Mouse (Mus musculus) megakaryocyte-erythroid progenitor cell, adult 5-6 weeks (primary cell): Measurements from ENCODE around the gene Letmd1. TPM values are rescaled to one million over a fixed set of nuclear protein-coding genes. Genes with fewer than 3 reads are reported as not detected.
A peak's percentile ranks its signal among the peaks of the same experiment; 100 is the strongest.
"Not testable (repeated sequence)": the region's sequence is repeated elsewhere in the genome, so short reads cannot be mapped to it uniquely, and the experiment has no call there.

Source experiments
- ATAC-seq: replicated peaks from 2 replicates; pipeline ENCODE4 v1.8.0; 2016; ENCODE audit warnings: mild to moderate bottlenecking, inconsistent platforms; ENCODE audit not compliant: severe bottlenecking, poor library complexity, low FRiP score, low TSS enrichment
- total RNA-seq, 2 experiments: library from RNA; stranded (forward) in 1 of 2; stranded (reverse) in 1 of 2; fragments of 200-1000, 215-1000 nt in 1 of 2; fragments of >200 nt in 1 of 2; fragmentation: Nextera tagmentation in 1 of 2; gene quantifications; 2 replicates each; pipeline ENCODE4 v1.2.3; 2014 to 2017

The Letmd1 gene
- total RNA-seq (2014; fragmentation: Nextera tagmentation) (42.9 and 43.9 TPM in 2 replicates), total RNA-seq (2017) (19.5 and 23.3 TPM in 2 replicates)

DNA sequence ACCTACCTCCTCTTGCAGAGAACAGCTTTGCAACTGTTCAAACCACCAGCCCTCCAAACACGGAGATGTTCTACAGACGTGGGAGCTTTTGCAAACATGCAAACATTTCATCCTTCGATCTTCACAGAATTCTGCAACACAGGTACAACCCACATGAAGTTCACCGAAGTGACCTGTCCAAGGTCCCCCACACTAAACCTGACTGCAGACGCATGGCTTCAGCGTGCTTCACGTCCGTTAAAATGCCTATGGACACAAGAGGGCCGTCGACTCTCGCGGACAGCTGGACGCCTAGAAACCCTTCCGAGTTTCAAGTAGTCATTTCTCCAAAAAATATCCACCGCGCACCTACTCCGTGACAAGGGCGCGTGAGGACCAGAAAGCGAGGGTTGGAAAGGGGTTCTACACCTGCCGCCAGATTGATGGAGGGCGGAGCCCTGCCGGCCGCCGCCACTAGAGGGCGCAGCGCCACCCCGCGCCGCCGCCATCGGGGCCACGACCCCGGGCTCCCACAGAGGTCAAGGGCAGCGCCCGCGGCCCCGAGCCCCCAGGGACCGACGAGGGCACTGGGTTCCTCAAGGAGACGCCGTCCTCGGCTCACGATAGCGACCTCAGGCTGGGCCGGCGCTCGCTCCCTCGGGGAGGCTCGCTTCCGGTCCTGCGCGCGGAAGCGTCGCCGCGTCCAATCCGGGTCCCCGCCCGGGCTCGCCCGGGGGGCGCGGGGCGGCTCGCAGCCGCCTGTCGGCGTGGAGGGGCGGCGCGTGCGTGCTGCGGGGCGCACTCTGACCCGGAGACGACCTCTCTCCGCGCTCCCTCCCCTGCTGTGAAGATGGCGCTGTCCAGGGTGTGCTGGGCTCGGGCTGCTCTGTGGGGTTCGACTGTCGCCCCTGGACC, at the start of gene Letmd1:
Gene Letmd1, plus strand, starts transcription at position 729 of the 894 bp plus-strand sequence.
- peak; percentile 90 for ATAC-seq

DNA sequence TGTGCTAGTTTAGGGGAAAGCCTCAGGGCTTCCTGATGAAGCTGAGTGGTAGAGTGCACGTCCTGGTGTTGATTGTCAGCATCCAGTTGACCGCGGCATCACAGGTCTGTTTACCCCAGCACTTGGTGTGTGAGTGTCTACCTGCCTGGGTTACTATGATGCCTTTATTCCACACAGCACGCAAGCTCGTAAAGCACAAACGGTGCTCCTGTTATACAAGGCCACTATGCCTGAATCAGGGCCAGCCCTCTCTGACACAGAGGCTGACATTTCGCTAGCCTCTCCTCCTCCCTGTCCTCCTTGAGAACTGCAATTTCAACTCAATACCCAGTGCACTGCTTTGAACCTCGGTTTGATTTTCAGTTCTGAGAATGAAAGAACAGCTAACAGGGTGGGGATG, 49.5 kb upstream of the Letmd1 start:
- ATAC-seq: no peak

DNA sequence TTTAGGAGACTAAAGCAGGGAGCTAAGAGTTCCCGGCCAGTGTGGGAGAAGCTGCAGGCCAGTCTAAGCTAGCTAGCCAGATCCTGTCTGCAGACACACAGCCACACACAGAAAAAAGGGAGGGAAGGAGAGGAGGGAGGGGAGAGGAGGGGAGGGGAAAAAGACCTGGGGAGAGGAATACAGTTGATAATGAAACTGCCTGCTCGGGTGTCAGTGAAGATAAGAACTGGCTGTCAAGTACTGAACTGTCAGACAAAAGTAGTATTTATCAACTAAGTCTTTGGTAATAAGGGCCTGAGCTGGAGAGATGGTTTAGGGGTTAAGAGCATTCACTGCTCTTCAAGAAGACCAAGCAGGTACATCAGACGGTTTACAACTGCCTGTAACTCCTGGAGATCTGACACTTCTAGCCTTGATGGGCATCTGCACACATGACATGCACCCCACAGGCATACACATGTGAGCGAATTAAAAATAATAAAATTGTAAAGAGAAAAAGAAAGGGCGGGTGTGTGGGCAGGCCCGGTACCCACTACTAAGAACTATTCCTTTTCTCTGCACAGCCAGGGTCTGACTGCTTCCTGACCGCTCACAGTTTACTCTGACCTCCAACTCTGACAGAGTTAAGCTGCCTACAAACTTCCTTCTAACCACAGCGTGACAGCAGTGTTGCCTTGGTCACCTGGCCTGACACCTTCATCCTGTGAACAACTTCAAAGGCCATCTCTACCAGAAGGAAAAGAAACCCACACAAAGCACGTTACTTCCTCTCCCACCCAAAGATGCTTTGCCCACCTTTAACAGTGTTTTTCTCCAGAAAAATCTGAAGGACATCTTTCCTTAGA, 48.7 kb upstream of the Letmd1 start:
- ATAC-seq: peak; percentile 66

DNA sequence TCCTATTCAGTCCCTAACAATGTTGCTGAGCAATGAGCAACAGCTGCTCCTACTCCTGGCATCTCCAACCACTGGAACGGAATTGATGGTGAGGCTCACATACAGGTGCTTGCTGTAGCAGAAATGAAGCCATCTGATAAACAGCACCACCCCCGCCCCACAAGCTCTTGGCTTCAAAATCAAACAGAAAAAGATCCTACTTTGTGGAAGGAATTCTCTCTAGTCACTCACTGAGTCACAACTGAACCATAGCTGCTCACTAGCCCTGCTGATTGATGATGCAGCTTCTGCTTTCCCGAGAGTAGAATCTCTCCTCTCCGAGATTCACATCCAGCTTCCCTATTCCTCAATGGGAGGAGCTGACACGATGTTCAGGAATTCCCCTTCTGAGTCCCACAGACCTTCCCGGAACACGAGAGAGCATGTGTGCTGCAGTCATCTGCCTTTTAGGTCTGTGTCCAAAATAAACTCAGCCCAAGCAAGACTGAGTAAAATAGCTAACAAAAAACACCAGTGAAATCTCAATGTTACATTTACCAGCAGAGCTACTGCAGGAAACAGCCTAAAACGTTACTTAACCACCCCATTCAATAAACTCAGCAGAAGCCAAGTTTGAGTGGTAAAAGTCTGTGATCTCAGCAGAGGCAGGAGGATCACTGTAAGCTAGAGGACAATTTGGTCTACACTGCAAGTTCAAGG, 47.6 kb upstream of the Letmd1 start:
- ATAC-seq: no peak

DNA sequence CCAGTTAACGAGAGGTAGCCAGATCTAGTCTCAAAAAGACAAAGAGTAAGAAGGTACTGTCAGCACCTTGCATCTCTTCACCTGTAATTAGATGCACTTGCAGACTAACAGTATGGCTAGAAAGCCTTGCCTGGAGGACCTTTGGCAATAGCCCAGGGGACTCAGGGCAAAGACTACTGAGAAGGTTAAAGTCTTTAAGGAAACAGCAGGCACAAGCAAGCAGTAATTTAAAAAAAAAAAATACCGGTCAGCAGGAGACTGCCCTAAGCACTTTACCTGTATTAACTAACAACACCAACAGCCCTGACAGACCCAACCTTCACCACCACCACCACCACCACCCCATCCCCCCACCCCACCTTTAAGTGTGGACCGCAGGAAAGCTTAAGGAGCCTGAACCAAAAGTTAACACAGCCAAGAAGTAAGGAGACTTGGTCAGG, 47.0 kb upstream of the Letmd1 start, which contains the start of gene Gm5475:
Gene Gm5475, plus strand, starts transcription at position 390 of the 440 bp plus-strand sequence.
- not testable (repeated sequence) for ATAC-seq

DNA sequence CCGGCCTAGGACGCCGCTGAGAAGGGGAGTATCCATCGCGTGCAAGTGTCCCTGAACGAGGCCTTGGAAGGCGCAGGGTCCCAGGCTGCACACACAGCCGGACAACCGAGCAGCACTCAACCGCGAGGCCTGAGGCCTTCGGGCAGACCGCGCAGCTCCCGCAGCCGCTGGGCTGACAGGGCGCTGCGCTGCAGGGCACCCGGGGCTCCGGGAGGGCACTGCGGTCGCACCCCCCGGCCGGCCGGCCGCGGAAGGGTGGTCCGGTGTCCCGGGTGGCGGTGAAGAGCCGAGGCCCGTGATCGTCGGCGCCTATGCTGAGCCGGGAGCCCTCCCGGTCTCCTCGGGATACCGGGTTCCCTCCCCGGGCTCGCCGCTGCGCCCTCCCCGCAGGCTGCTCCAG, 46.3 kb upstream of the Letmd1 start:
- ATAC-seq: no peak

DNA sequence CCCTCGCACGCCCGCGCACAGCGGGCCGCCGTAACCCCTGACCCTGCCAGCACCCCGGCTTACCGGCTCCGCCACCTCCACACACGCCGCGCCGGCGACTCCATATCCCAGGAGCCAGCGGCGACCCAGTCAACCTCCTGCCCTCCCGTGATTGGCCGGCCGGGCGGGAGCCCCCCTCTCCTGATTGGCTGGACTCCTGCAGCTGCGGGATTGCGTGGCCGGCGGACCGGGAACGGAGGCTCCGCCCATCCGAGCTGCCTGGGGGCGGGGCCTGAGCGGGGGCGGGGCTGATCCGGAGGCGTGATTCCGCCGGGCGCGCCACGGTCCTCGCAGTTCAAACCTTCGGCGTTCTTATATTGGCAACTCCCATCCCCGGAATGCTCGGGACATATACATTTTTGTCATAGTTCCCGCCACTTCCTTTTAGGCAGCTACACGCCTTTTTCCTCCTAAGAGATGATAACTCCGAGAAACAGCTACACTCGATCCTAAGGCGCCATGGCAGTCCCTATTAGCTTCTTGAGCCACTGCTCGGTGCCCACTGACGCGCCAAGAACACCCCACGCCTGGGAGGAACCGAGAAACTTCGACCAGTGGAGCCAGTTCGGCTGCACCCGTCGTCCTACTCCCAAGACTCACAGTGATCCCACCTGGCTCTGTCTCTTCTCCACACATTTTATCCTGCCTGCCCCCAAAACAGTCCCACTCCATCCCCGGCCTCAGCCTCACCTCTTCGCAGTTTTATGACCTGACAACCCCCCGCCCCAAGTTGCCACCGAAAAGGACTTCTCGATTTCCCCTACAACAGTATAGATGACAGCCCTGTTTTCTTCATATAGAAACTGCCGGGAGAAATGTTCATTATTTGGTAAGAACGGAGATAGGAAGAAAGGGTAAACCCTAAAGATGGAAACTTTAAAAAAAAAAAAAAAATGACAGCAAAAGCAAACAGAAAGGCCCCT, 45.6 kb upstream of the Letmd1 start:
- peak; percentile 87 for ATAC-seq

DNA sequence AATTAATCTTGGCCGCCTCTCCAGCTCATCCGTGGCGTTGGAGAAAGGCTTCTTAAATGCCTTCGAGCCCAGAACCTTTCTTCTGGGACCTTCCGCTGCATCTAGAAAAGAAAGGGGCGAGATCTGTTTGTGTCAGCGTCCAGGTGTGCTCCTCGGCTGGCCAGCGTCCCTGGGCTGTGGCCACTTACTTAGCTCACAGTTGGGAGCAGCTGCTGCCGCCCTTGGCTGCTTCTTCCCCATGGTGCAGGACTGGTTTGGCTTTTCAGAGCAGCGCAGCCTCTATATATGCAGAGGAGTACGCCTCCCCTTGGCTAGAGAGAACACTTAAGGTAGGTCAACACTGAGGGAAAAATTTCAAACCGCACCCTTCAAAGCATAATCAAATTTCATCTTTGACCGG, 44.9 kb upstream of the Letmd1 start:
- 0 out of 2 replicates have a peak, but pooled peaks have one; percentile 23 for ATAC-seq

GRCm38 (mm10) chr15:100424396-100425122, 44.3 kb upstream of the Letmd1 start, which contains the start of gene Slc11a2:
Gene Slc11a2 (minus strand): TSS chr15:100425072.
- ATAC-seq: no peak

DNA sequence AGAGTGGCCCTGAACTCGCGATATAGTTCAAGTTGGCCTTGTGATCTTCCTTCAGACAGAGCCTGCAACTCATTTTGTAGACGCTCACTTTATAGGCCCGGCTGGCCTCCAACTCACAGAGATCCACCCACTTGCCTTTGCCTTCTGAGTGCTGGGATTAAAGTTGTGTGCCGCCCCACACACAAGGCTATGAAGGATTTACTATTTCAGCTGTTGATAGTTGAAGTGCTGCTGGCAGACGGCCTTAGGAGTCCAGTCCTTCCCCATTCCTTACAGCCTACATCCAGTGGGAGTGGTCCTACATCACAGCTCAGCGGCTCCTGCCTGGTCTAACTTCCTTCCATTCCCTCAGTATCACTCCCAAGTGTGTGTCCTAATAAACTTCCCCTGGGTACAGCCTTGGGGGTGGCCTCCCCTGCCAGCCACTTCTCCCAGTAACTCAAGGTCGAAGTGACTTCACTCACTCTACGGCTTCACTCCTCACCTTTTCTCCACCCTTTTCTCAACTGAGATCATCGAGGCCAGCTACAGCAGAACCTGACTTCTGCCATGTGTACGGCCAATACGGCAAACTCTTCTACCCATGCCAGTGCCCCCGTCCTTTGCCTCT, 40.4 kb upstream of the Letmd1 start:
- no peak for ATAC-seq

GRCm38 (mm10) chr15:100429959-100430565, 38.8 kb upstream of the Letmd1 start:
- no peak for ATAC-seq

DNA sequence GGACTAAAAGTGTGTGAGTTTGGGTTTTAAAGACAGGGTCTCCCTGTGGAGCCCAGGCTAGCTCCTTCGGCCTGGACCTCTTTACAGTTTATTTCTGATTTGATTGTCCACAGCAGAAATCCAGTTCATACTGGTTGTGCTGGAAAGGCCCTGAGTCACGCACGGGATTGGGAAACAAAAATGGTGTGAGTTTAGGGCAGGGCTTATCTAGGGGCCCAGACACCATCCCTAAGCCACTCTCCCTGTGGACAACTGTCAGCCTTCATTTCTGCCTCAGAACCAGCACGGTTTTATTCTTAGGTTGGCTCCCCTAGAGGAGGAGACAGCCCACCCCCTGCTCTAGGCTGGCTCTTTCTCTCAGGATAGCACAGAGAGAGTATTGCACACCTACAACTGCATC, 35.6 kb upstream of the Letmd1 start:
- ATAC-seq: peak; percentile 53

GRCm38 (mm10) chr15:100436112-100436511, 32.7 kb upstream of the Letmd1 start:
- ATAC-seq: no peak

GRCm38 (mm10) chr15:100436518-100436917, 32.3 kb upstream of the Letmd1 start:
- ATAC-seq: no peak

GRCm38 (mm10) chr15:100443126-100443922, 25.5 kb upstream of the Letmd1 start:
- peak; percentile 97 for ATAC-seq

- no peak for ATAC-seq
These were observed 21.9 kb upstream of the Letmd1 start for GRCm38 (mm10) chr15:100446887-100447286.
